Mouse (Mus musculus) limb, embryonic 15.5 days (tissue): ENCODE data around the gene Esyt2. TPM values are rescaled to one million over a fixed set of nuclear protein-coding genes. Genes with fewer than 3 reads are reported as not detected.
A peak's percentile ranks its signal among the peaks of the same experiment; 100 is the strongest.

Experiments
- ATAC-seq: fragments of 200-750 bp; cut with Nextera tagmentation; 2 replicates; pipeline ENCODE4 v1.8.0; 2017; ENCODE audit warnings: low read depth, moderate TSS enrichment; ENCODE audit not compliant: insufficient number of reproducible peaks, low FRiP score, low TSS enrichment
- H3K27ac ChIP-seq: fragments of 300-500 bp; sonication (generic); 2 replicates; pipeline ENCODE4 v1.5.1; 2015; ENCODE audit warnings: moderate library complexity, mild to moderate bottlenecking, inconsistent platforms
- H3K27me3 ChIP-seq: fragments of 300-500 bp; sonication (generic); 2 replicates; pipeline ENCODE4 v1.6.1; 2015; ENCODE audit warnings: inconsistent platforms
- H3K36me3 ChIP-seq: fragments of 300-500 bp; sonication (generic); 2 replicates; pipeline ENCODE4 v1.6.1; 2015; ENCODE audit warnings: inconsistent platforms
- H3K4me1 ChIP-seq: fragments of 300-500 bp; sonication (generic); 2 replicates; pipeline ENCODE4 v1.6.1; 2015; ENCODE audit warnings: inconsistent platforms
- H3K4me2 ChIP-seq: fragments of 300-500 bp; sonication (generic); 2 replicates; pipeline ENCODE4 v1.6.1; 2015; ENCODE audit warnings: mild to moderate bottlenecking, inconsistent platforms
- H3K4me3 ChIP-seq: fragments of 300-500 bp; sonication (generic); 2 replicates; pipeline ENCODE4 v1.5.1; 2015; ENCODE audit warnings: mild to moderate bottlenecking, inconsistent platforms
- H3K9ac ChIP-seq: fragments of 300-500 bp; sonication (generic); 2 replicates; pipeline ENCODE4 v1.6.1; 2015; ENCODE audit warnings: inconsistent platforms
- H3K9me3 ChIP-seq: fragments of 300-500 bp; sonication (generic); 2 replicates; pipeline ENCODE4 v1.6.1; 2016; ENCODE audit warnings: inconsistent platforms
- WGBS: fragments of 180-500 bp; shearing (Covaris S2); methylation state at CpG from one replicate; pipeline ENCODE4 v1.1.7; 2015; 5-methylcytosine and 5-hydroxymethylcytosine counted together
- polyA plus RNA-seq: library from polyadenylated mRNA; unstranded; fragments of >200 nt; fragmentation: Nextera tagmentation; extraction: Ambion mirVana; gene quantifications from 2 replicates; pipeline ENCODE4 v1.2.1, GENCODE M21; 2015

Esyt2 gene
- polyA plus RNA-seq, 1 experiment from 2014 or later = 20.7 TPM

- Histone ChIP-seq H3K36me3 (peaks cover 32% of the 10 kb centered on the region), H3K27ac (no peak overlapping the region), H3K9ac (no peak overlapping the region), H3K27me3 (no peaks in the 10 kb centered on the region), H3K4me3 (no peak overlapping the region), H3K4me1 (no peaks in the 10 kb centered on the region), H3K4me2 (no peak overlapping the region), H3K9me3 (no peaks in the 10 kb centered on the region)
- no peak for ATAC-seq
- 74% methylated on average over 2 of the region's 2 CpGs for WGBS
These were observed 87.9 kb downstream of the Esyt2 start for GRCm38 (mm10) chr12:116368857-116369256.

GRCm38 (mm10) chr12:116383101-116383500 is 102.1 kb downstream of the Esyt2 start:
- peaks cover 6% of the 10 kb centered on the region; the same call in 1 of the 2 replicates for H3K36me3 ChIP-seq
- no peak for ATAC-seq
- 88% methylated on average over 2 of the region's 2 CpGs for WGBS

GRCm38 (mm10) chr12:116383995-116384394 is 103.0 kb downstream of the Esyt2 start:
- H3K4me1 ChIP-seq = no peaks in the 10 kb centered on the region
- no peak overlapping the region for H3K4me2 ChIP-seq
- no peak overlapping the region for H3K4me3 ChIP-seq
- peaks cover 6% of the 10 kb centered on the region; the same call in 1 of the 2 replicates for H3K36me3 ChIP-seq
- no peaks in the 10 kb centered on the region for H3K9me3 ChIP-seq
- H3K27me3 ChIP-seq = no peaks in the 10 kb centered on the region
- H3K27ac ChIP-seq = no peak overlapping the region
- no peak for ATAC-seq
- H3K9ac ChIP-seq = no peak overlapping the region

More at GRCm38 (mm10) chr12:116383101-116383500, 102.1 kb downstream of the Esyt2 start:
- no peaks in the 10 kb centered on the region for H3K4me1 ChIP-seq
- H3K4me2 ChIP-seq = no peak overlapping the region
- H3K4me3 ChIP-seq = no peak overlapping the region
- no peaks in the 10 kb centered on the region for H3K9me3 ChIP-seq
- H3K27ac ChIP-seq = no peak overlapping the region
- no peak overlapping the region for H3K9ac ChIP-seq
- H3K27me3 ChIP-seq = no peaks in the 10 kb centered on the region

- Histone ChIP-seq H3K4me3 (no peak overlapping the region), H3K27ac (no peak overlapping the region), H3K9ac (no peak overlapping the region), H3K4me1 (no peaks in the 10 kb centered on the region), H3K4me2 (no peak overlapping the region), H3K9me3 (no peaks in the 10 kb centered on the region), H3K36me3 (no peaks in the 10 kb centered on the region), H3K27me3 (no peaks in the 10 kb centered on the region)
- ATAC-seq = no peak
- 74% methylated on average over 1 of the region's 1 CpGs for WGBS
These were observed 105.8 kb downstream of the Esyt2 start for GRCm38 (mm10) chr12:116386802-116387201.

- Histone ChIP-seq H3K9me3 (no peaks in the 10 kb centered on the region), H3K4me2 (no peak overlapping the region), H3K4me3 (no peak overlapping the region), H3K9ac (no peak overlapping the region), H3K36me3 (no peaks in the 10 kb centered on the region), H3K27me3 (no peaks in the 10 kb centered on the region), H3K4me1 (no peaks in the 10 kb centered on the region), H3K27ac (no peak overlapping the region)
- WGBS = 24% methylated on average over 1 of the region's 1 CpGs
- ATAC-seq = no peak
These were observed 108.9 kb downstream of the Esyt2 start for GRCm38 (mm10) chr12:116389868-116390267.

GRCm38 (mm10) chr12:116394327-116394726 is 113.3 kb downstream of the Esyt2 start:
- H3K27me3 ChIP-seq = no peaks in the 10 kb centered on the region
- H3K36me3 ChIP-seq = no peaks in the 10 kb centered on the region
- no peak overlapping the region for H3K4me2 ChIP-seq
- no peak overlapping the region for H3K9ac ChIP-seq
- H3K27ac ChIP-seq = no peak overlapping the region
- no peak overlapping the region for H3K4me3 ChIP-seq
- ATAC-seq = no peak
- 54% methylated on average over 2 of the region's 2 CpGs for WGBS
- no peaks in the 10 kb centered on the region for H3K4me1 ChIP-seq
- no peaks in the 10 kb centered on the region for H3K9me3 ChIP-seq

- H3K4me3 ChIP-seq = no peak overlapping the region
- ATAC-seq = no peak
- no peak overlapping the region for H3K9ac ChIP-seq
- no peaks in the 10 kb centered on the region for H3K27me3 ChIP-seq
- no peak overlapping the region for H3K27ac ChIP-seq
- H3K36me3 ChIP-seq = no peaks in the 10 kb centered on the region
- no peaks in the 10 kb centered on the region for H3K9me3 ChIP-seq
- no peaks in the 10 kb centered on the region for H3K4me1 ChIP-seq
- WGBS = 82% methylated on average over 2 of the region's 2 CpGs
- H3K4me2 ChIP-seq = no peak overlapping the region
These were observed 114.3 kb downstream of the Esyt2 start for GRCm38 (mm10) chr12:116395312-116395711.

GRCm38 (mm10) chr12:116396072-116396695 is 115.2 kb downstream of the Esyt2 start:
- Histone ChIP-seq H3K4me2 (no peak overlapping the region), H3K4me3 (no peak overlapping the region), H3K4me1 (no peaks in the 10 kb centered on the region), H3K9ac (no peak overlapping the region), H3K27ac (no peak overlapping the region), H3K27me3 (no peaks in the 10 kb centered on the region), H3K36me3 (no peaks in the 10 kb centered on the region), H3K9me3 (no peaks in the 10 kb centered on the region)
- WGBS = 76% methylated on average over 2 of the region's 2 CpGs
- no peak for ATAC-seq

- peak overlapping the region; percentile 86 for H3K4me3 ChIP-seq
- H3K9me3 ChIP-seq = 0 out of 2 replicates have a peak, but pooled peaks cover 5% of the 10 kb centered on the region
- WGBS = 97% methylated on average over 18 of the region's 18 CpGs
- peak overlapping the region; percentile 90 for H3K4me2 ChIP-seq
- peaks cover 18% of the 10 kb centered on the region for H3K36me3 ChIP-seq
- H3K27me3 ChIP-seq = no peaks in the 10 kb centered on the region
- no peak overlapping the region; the same call in 1 of the 2 replicates for H3K27ac ChIP-seq
- peaks cover 16% of the 10 kb centered on the region; the same call in 1 of the 2 replicates for H3K4me1 ChIP-seq
- peak overlapping the region; percentile 20; the same call in 1 of the 2 replicates for H3K9ac ChIP-seq
- no peak for ATAC-seq
These were observed 123.2 kb downstream of the Esyt2 start for GRCm38 (mm10) chr12:116404012-116404679.

- H3K36me3 ChIP-seq = peaks cover 27% of the 10 kb centered on the region
- peak within 1 kb of the TSS; percentile 90 for H3K4me2 ChIP-seq
- 0 out of 2 replicates have a peak, but pooled peaks cover 5% of the 10 kb centered on the region for H3K9me3 ChIP-seq
- peak within 1 kb of the TSS; percentile 67 for H3K9ac ChIP-seq
- no peaks in the 10 kb centered on the region for H3K27me3 ChIP-seq
- under 1% methylated on average over 70 of the region's 72 CpGs for WGBS
- H3K4me1 ChIP-seq = peaks cover 16% of the 10 kb centered on the region; the same call in 1 of the 2 replicates
- ATAC-seq = peak; percentile 96
- peak within 1 kb of the TSS; percentile 65 for H3K27ac ChIP-seq
- peak within 1 kb of the TSS; percentile 86 for H3K4me3 ChIP-seq
These were observed 124.2 kb downstream of the Esyt2 start, which contains the start of gene Ncapg2 for GRCm38 (mm10) chr12:116405045-116405835. Ncapg2 (plus strand) TSS chr12:116405402.

- Histone ChIP-seq H3K9ac (peak overlapping the region; percentile 67), H3K4me3 (peak overlapping the region; percentile 86), H3K36me3 (peaks cover 27% of the 10 kb centered on the region), H3K4me1 (peaks cover 16% of the 10 kb centered on the region; the same call in 1 of the 2 replicates), H3K27me3 (no peaks in the 10 kb centered on the region), H3K9me3 (0 out of 2 replicates have a peak, but pooled peaks cover 5% of the 10 kb centered on the region), H3K27ac (peak overlapping the region; percentile 57; the same call in 1 of the 2 replicates), H3K4me2 (peak overlapping the region; percentile 90)
- ATAC-seq = no peak
- 10% methylated on average over 8 of the region's 8 CpGs for WGBS
These were observed 124.8 kb downstream of the Esyt2 start for GRCm38 (mm10) chr12:116405836-116406155.
